Mouse (Mus musculus): Measurements from ENCODE around the gene Gpa33.

- TF ChIP-seq CTCF (IDR thresholded peaks at IDR 0.05 in 2 of 3, conservative IDR thresholded peaks at IDR 0.05 in 1 of 3; ENCODE audit: control insufficient read depth in 1 of 3, insufficient read depth in 1 of 3, low read depth in 2 of 3, low read length in 3 of 3, poor library complexity in 1 of 3, severe bottlenecking in 1 of 3) (no peak), TAL1 (IDR thresholded peaks at IDR 0.05; ENCODE audit: low read length) (no peak), POLR2A (IDR thresholded peaks at IDR 0.05; ENCODE audit: control insufficient read depth in 1 of 2, insufficient read depth in 1 of 2, low read depth in 1 of 2, low read length in 2 of 2, poor library complexity in 1 of 2) (no peak), TCF12 (IDR thresholded peaks at IDR 0.05; ENCODE audit: low read depth, low read length) (no peak), E2F4 (IDR thresholded peaks at IDR 0.05; ENCODE audit: borderline replicate concordance, low read depth, low read length) (no peak), MYB (IDR thresholded peaks at IDR 0.05; ENCODE audit: low read depth, low read length) (no peak)
These were observed 35.1 kb downstream of the Gpa33 start for GRCm38 (mm10) chr1:166165159-166165558.

Data from MEL (cell line).